Mouse (Mus musculus): ENCODE results near the gene Hoga1. TPM values are rescaled to one million over a fixed set of nuclear protein-coding genes. Genes with fewer than 3 reads are reported as not detected.
A peak's percentile ranks its signal among the peaks of the same experiment; 100 is the strongest.

Gene Hoga1
- total RNA-seq, 2 experiments from 2014 or later = 4.2 to 5.6 TPM

DNA sequence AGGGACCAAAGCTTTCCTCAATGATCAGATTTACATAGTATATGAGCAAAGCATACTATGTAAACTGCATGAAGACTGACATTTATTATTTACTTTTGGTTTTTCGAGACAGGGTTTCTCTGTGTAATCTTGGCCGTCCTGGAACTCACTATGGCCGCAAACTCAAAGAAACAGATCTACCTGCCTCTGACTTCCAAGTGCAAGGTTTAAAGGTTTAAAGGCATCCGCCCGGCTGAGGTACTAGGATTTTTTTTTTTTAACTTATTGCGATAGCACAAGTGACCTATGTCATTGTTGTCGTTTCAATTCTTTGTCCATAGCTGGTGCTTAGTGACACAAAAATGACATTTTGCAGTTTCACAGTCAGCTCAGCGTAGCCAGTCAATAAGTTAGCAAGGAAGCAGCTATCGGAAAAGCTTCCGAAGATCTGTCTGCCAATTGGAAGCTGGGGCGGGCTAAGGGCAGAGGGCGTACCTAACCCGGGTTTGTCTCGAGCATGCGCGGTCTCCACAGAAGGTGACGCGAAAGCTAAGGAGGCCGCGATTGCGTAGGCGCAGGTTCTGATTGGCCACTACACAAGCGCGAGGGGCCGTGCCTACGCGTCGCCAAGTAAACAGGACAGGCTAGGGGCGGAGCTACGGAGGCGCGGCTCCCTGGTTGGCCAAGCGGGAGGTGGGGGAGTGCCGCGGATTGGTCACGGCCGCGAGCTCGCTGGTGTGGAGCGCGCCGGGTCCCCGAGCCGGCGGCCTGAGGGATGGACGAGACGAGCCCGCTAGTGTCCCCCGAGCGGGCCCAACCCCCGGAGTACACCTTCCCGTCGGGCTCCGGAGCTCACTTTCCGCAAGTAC is 44.6 kb downstream of the Hoga1 start, which contains the start of gene Pi4k2a:
TSS of gene Pi4k2a (plus strand) at position 723 of the 848 bp plus-strand sequence.
- peak; percentile 99 to 100 for DNase-seq (ENCODE audit: low spot score in 2 of 2)
- intact Hi-C loops (cut with DNase I) = loop anchor here (2.0 to 5.0 kb wide), 2 partner anchors 39 to 77 kb away; partner anchors contain the start of gene Avpi1

DNA sequence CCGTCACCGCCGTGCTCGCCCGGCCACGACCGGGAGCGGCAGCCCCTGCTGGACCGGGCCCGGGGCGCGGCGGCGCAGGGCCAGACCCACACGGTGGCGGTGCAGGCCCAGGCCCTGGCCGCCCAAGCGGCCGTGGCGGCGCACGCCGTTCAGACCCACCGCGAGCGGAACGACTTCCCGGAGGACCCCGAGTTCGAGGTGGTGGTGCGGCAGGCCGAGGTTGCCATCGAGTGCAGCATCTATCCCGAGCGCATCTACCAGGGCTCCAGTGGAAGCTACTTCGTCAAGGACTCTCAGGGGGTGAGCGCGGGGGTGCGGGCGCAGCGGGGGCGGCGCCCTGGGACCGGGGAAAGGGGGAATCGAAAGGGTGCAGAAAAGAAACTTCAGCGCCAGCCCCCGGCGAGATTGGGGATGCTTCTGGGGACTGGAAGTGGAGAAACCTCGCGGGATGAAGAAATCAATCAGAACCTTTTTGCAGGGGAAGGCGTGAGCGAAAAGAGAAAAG is 45.3 kb downstream of the Hoga1 start:
- peak; percentile 24 to 26 for DNase-seq (ENCODE audit: low spot score in 2 of 2)
- intact Hi-C loops (cut with DNase I) = loop anchor here (2.0 to 5.0 kb wide), 2 partner anchors 38 to 77 kb away; partner anchors contain the start of gene Avpi1

DNA sequence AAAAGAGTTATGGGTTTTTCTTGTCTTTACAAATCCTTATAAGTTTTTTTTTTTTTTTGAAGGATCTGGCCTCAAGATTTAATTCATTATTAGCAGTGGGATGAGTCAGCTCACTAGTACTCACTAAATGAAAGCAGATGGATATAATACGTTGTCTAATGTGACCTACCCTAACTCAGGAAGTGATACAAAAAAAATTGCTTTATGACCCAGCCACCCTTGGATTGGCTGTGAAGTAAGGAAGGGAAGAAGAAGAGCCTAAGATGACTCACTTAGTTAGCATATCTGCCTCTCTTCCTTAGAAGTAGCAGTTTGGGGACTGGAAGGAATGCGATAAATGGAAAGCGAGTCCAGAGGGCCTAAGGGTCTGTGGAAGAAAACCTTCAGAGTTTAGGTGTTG is 54.0 kb downstream of the Hoga1 start:
- DNase-seq (ENCODE audit: low spot score in 2 of 2) = no peak
- intact Hi-C loops (cut with DNase I) = no loop called here

DNA sequence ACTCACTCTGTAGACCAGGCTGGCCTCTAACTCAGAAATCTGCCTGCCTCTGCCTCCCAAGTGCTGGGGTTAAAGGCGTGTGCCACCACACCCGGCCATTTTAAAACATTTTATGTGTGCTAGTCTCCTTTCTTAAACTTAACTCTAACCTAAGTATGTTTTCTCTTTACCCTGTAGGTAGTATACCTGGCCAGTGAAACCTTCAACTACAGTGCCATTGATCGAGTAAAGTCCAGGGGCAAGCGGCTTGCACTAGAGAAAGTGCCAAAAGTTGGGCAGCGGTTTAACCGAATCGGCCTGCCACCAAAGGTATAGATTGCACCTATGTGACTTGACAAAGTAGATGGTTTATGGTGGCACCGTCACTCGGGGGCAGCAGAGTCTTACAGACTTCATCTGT is 59.3 kb downstream of the Hoga1 start:
- DNase-seq (ENCODE audit: low spot score in 2 of 2) = no peak
- intact Hi-C loops (cut with DNase I) = no loop called here

DNA sequence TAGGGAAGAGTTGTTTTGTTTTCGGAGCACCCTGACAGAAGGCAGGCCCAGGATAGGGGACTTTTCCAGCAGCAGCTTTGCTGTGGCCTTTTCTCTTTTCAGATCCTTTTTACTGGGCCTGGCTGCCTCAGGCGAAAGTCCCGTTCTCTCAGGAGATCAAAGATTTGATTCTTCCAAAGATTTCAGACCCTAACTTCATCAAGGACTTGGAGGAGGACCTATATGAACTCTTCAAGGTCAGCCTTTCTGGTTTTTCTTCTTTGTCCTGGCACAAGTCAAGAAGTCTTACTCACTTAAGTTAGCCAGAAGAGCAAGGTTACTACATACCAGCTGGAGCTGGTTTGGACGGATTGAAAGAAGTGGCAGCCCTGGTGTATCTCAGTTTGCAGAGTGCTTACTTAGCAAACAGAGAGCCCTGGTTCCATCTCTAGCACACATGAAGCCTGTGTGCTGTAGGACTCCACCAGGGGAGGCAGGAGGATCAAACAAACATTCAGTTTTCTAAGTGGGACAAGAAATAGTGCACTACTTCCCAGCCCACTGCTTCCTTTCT is 70.4 kb downstream of the Hoga1 start:
- intact Hi-C loops (cut with DNase I) = no loop called here
- DNase-seq (ENCODE audit: low spot score in 2 of 2) = no peak

DNA sequence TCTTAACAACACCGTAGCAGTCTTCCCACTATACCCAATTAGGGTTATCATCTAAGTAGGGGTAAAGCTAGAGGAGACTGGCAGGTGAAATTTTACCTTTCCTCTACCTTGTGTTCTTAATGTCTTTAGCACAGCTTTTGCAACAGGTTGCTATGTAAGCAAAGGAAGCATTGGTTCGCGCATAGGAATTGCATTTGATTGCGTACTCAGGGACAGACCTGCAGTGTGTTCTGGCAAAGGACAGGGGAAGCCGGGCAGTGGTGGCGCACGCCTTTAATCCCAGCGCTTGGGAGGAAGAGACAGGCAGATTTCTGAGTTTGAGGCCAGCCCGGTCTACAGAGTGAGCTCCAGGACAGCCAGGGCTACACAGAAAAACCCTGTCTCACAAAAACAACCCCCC is 72.7 kb downstream of the Hoga1 start:
- intact Hi-C loops (cut with DNase I) = no loop called here
- DNase-seq (ENCODE audit: low spot score in 2 of 2) = no peak

DNA sequence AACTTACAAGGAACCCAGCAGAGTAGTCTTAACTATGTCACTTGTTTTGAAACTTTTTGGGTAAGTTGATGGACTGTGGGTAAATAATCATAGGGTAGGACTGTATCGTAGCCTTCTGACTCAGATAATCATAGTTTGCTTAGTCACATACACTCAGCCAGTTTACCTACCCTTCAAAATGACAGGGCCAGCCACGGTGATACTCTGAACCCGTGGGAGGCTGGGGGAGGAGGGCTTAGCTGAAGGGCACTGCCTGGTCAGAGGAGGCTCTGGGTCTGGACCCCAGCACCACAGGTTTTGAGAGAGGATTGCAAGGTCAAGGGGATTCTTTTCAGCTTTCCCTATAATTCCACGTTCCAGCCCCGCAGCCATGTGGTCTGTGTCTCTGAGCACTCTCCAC is 73.2 kb downstream of the Hoga1 start:
- DNase-seq (ENCODE audit: low spot score in 2 of 2) = no peak
- intact Hi-C loops (cut with DNase I) = no loop called here

DNA sequence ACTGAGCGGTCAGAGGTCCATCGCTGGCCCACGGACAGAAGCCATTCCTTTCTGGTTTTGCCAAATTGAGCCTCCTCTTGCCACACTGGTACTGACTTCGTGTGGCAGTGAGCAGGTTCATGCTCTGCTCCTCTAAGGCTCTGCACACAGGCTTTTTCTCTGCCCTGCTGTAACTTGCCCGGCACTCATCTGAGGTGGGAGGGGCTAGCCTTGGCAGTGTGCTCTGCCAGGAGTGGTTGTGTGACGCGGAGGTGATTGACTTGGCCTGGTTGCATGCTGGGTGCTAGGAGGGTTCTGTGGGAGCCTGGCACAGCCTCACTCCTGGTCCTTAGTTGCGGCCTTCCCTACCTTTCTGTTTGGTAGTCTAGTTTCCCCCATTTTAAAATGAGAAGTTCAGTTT is 75.0 kb downstream of the Hoga1 start:
- no peak for DNase-seq (ENCODE audit: low spot score in 2 of 2)
- intact Hi-C loops (cut with DNase I) = no loop called here

Other genes starting within 250 kb of the Hoga1 start
- 1 to 10 TPM; 3.0 TPM for gene Arhgap19, start 243.6 kb upstream of the Hoga1 start, total RNA-seq (2021)
- 10 to 100 TPM; 11.2 to 14.7 TPM for gene Frat1, start 215.6 kb upstream of the Hoga1 start, total RNA-seq (2021)
- 10 to 100 TPM; 10.5 to 10.6 TPM for gene Frat2, start 197.5 kb upstream of the Hoga1 start, total RNA-seq (2021)
- gene Rrp12, start 149.4 kb upstream of the Hoga1 start, total RNA-seq (2021) = 10 to 100 TPM; 39.2 to 42.1 TPM
- 100 to 1,000 TPM; 601 to 606 TPM for gene Pgam1, start 133.7 kb upstream of the Hoga1 start, total RNA-seq (2021)
- gene Exosc1, start 112.2 kb upstream of the Hoga1 start, total RNA-seq (2021) = 10 to 100 TPM; 21.9 to 27.2 TPM
- 10 to 100 TPM; 54.9 to 60.4 TPM for gene Zdhhc16, start 112.1 kb upstream of the Hoga1 start, total RNA-seq (2021)
- gene Mms19, start 64.5 kb upstream of the Hoga1 start, total RNA-seq (2021) = 10 to 100 TPM; 26.7 to 35.6 TPM
- 10 to 100 TPM; 11.2 to 12.8 TPM for gene Ubtd1, start 63.8 kb upstream of the Hoga1 start, total RNA-seq (2021)
- under 1 TPM in 1 of 2 experiments, not detected in 1; 0.32 TPM for gene Ankrd2, start 9.6 kb upstream of the Hoga1 start, total RNA-seq (2021)
- gene 4933411K16Rik, start 6.6 kb downstream of the Hoga1 start, total RNA-seq (2021) = under 1 TPM; 0.57 to 0.68 TPM
- gene Morn4, start 40.7 kb downstream of the Hoga1 start, total RNA-seq (2021) = 10 to 100 TPM; 65.3 to 66.9 TPM
- gene Pi4k2a, start 44.9 kb downstream of the Hoga1 start, total RNA-seq (2021) = 10 to 100 TPM; 52.3 to 54.5 TPM
- gene Avpi1, start 83.4 kb downstream of the Hoga1 start, total RNA-seq (2021) = 10 to 100 TPM; 28.8 to 29.0 TPM
- 10 to 100 TPM; 10.3 to 11.1 TPM for gene Marveld1, start 101.8 kb downstream of the Hoga1 start, total RNA-seq (2021)
- 10 to 100 TPM; 93.8 to 94.6 TPM for gene Zfyve27, start 118.3 kb downstream of the Hoga1 start, total RNA-seq (2021)
- gene Sfrp5, start 156.6 kb downstream of the Hoga1 start, total RNA-seq (2021) = under 1 TPM; 0.31 to 0.80 TPM
- 100 to 1,000 TPM; 131 to 146 TPM for gene Golga7b, start 202.0 kb downstream of the Hoga1 start, total RNA-seq (2021)

Measured in left cerebral cortex, postnatal 14 days (tissue).